Mouse (Mus musculus) erythroblast, embryonic 14.5 days (primary cell): ENCODE measurements around the gene Loxl1. TPM values are rescaled to one million over a fixed set of nuclear protein-coding genes. Genes with fewer than 3 reads are reported as not detected.

Source experiments
- H3K27me3 ChIP-seq: 2 replicates; pipeline ENCODE4 v1.6.1; 2012; ENCODE audit warnings: inconsistent platforms; ENCODE audit not compliant: control insufficient read depth
- H3K36me3 ChIP-seq: 2 replicates; pipeline ENCODE4 v1.6.1; 2012; ENCODE audit warnings: mild to moderate bottlenecking, inconsistent platforms; ENCODE audit not compliant: control insufficient read depth
- H3K4me1 ChIP-seq: 2 replicates; pipeline ENCODE4 v1.6.1; 2012; ENCODE audit warnings: inconsistent platforms; ENCODE audit not compliant: control insufficient read depth
- H3K4me3 ChIP-seq: replicated peaks from 2 replicates; pipeline ENCODE3; 2012; ENCODE audit warnings: moderate library complexity, mild to moderate bottlenecking, inconsistent platforms
- H3K9me3 ChIP-seq: 2 replicates; pipeline ENCODE4 v1.6.1; 2012; ENCODE audit warnings: low read length, inconsistent platforms, mixed read lengths; ENCODE audit not compliant: control insufficient read depth
- GATA1 ChIP-seq: IDR thresholded peaks from 2 replicates; pipeline ENCODE4 v1.6.1; 2012; ENCODE audit warnings: low read length, inconsistent platforms, mixed read lengths
- TAL1 ChIP-seq: IDR thresholded peaks from 3 replicates; pipeline ENCODE4 v1.6.1; 2012; ENCODE audit warnings: low read length, inconsistent platforms, mixed read lengths
- polyA plus RNA-seq: library from polyadenylated mRNA; stranded (reverse); fragments of >175 nt; gene quantifications from 2 replicates; pipeline ENCODE4 v1.2.3, GENCODE M21; 2012

Loxl1 gene
- polyA plus RNA-seq, 1 experiment: 0.01 TPM

GRCm38 (mm10) chr9:58250322-58250721, 62.7 kb downstream of the Loxl1 start:
- no peak for TF ChIP-seq TAL1
- TF ChIP-seq GATA1: no peak
- Histone ChIP-seq H3K4me1 (peaks cover 80% of the 10 kb centered on the region), H3K27me3 (no peaks in the 10 kb centered on the region), H3K4me3 (peak overlapping the region; percentile 90), H3K36me3 (peaks cover 27% of the 10 kb centered on the region), H3K9me3 (no peaks in the 10 kb centered on the region)

- Histone ChIP-seq H3K36me3 (peaks cover 32% of the 10 kb centered on the region), H3K9me3 (no peaks in the 10 kb centered on the region), H3K4me3 (peak within 1 kb of the TSS; percentile 90), H3K4me1 (peaks cover 82% of the 10 kb centered on the region), H3K27me3 (no peaks in the 10 kb centered on the region)
- TF ChIP-seq TAL1 (no peak), GATA1 (no peak)
These were observed 63.3 kb downstream of the Loxl1 start, which contains the start of gene Pml for GRCm38 (mm10) chr9:58249592-58250192. TSS of gene Pml (minus strand) at chr9:58249786.

- Histone ChIP-seq H3K4me1 (peaks cover 83% of the 10 kb centered on the region), H3K36me3 (peaks cover 40% of the 10 kb centered on the region), H3K27me3 (no peaks in the 10 kb centered on the region), H3K9me3 (no peaks in the 10 kb centered on the region), H3K4me3 (peak overlapping the region; percentile 90)
- TF ChIP-seq GATA1: no peak
- no peak for TF ChIP-seq TAL1
These were observed 64.1 kb downstream of the Loxl1 start for GRCm38 (mm10) chr9:58248746-58249413.

GRCm38 (mm10) chr9:58247064-58247759, 65.8 kb downstream of the Loxl1 start:
- no peak; the same call in 2 of the 3 replicates for TF ChIP-seq TAL1
- TF ChIP-seq GATA1: peak; percentile 59
- H3K4me3 ChIP-seq: peak overlapping the region; percentile 90
- no peaks in the 10 kb centered on the region for H3K9me3 ChIP-seq
- peaks cover 84% of the 10 kb centered on the region for H3K4me1 ChIP-seq
- no peaks in the 10 kb centered on the region for H3K27me3 ChIP-seq
- peaks cover 57% of the 10 kb centered on the region for H3K36me3 ChIP-seq

GRCm38 (mm10) chr9:58246083-58246591, 66.8 kb downstream of the Loxl1 start:
- Histone ChIP-seq H3K9me3 (no peaks in the 10 kb centered on the region), H3K4me3 (peak overlapping the region; percentile 90), H3K27me3 (no peaks in the 10 kb centered on the region), H3K36me3 (peaks cover 68% of the 10 kb centered on the region), H3K4me1 (peaks cover 91% of the 10 kb centered on the region)
- TF ChIP-seq TAL1: peak; percentile 42; the same call in 1 of the 3 replicates
- peak; percentile 67 for TF ChIP-seq GATA1

- H3K36me3 ChIP-seq: peaks cover 89% of the 10 kb centered on the region
- no peak for TF ChIP-seq GATA1
- no peak for TF ChIP-seq TAL1
- H3K4me3 ChIP-seq: peak overlapping the region; percentile 1
- H3K27me3 ChIP-seq: no peaks in the 10 kb centered on the region
- peaks cover 74% of the 10 kb centered on the region for H3K4me1 ChIP-seq
- H3K9me3 ChIP-seq: no peaks in the 10 kb centered on the region
These were observed 69.3 kb downstream of the Loxl1 start for GRCm38 (mm10) chr9:58243696-58244095.

- H3K36me3 ChIP-seq: peaks cover 91% of the 10 kb centered on the region
- TF ChIP-seq TAL1 (no peak), GATA1 (no peak)
- H3K4me3 ChIP-seq: peak overlapping the region; percentile 10
- no peaks in the 10 kb centered on the region for H3K27me3 ChIP-seq
- H3K4me1 ChIP-seq: peaks cover 70% of the 10 kb centered on the region
- no peaks in the 10 kb centered on the region for H3K9me3 ChIP-seq
These were observed 70.3 kb downstream of the Loxl1 start for GRCm38 (mm10) chr9:58242696-58243095.

- TF ChIP-seq GATA1: no peak
- TF ChIP-seq TAL1: no peak
- H3K9me3 ChIP-seq: no peaks in the 10 kb centered on the region
- peaks cover 65% of the 10 kb centered on the region for H3K4me1 ChIP-seq
- no peak overlapping the region for H3K4me3 ChIP-seq
- H3K36me3 ChIP-seq: peaks cover 91% of the 10 kb centered on the region
- no peaks in the 10 kb centered on the region for H3K27me3 ChIP-seq
These were observed 71.1 kb downstream of the Loxl1 start for GRCm38 (mm10) chr9:58241780-58242485.

Other genes starting within 250 kb of the Loxl1 start
- not detected in 2 replicates for gene Stra6, start 249.4 kb downstream of the Loxl1 start, polyA plus RNA-seq
- gene Ccdc33, start 194.4 kb downstream of the Loxl1 start, polyA plus RNA-seq: not detected in 2 replicates
- gene Islr, start 108.9 kb downstream of the Loxl1 start, polyA plus RNA-seq: not detected in 2 replicates
- not detected in 2 replicates for gene Islr2, start 108.9 kb downstream of the Loxl1 start, polyA plus RNA-seq
- 6.8 and 10.8 TPM in 2 replicates for gene Pml, start 63.4 kb downstream of the Loxl1 start, polyA plus RNA-seq
- 0.10 TPM in 1 of 2 replicates, not detected in the other for gene Stoml1, start 60.0 kb downstream of the Loxl1 start, polyA plus RNA-seq
- not detected in 2 replicates for gene Tbc1d21, start 57.3 kb upstream of the Loxl1 start, polyA plus RNA-seq
- gene Insyn1, start 175.4 kb upstream of the Loxl1 start, polyA plus RNA-seq: not detected in 2 replicates
- 0.01 TPM in 1 of 2 replicates, not detected in the other for gene Cd276, start 242.3 kb upstream of the Loxl1 start, polyA plus RNA-seq